Mouse (Mus musculus) ES-Bruce4 (cell line): ENCODE results near the gene Eid2b. TPM values are rescaled to one million over a fixed set of nuclear protein-coding genes. Genes with fewer than 3 reads are reported as not detected.

Experiments
- H3K27ac ChIP-seq: 2 replicates; pipeline ENCODE4 v1.5.1; 2012; ENCODE audit warnings: low read length, inconsistent platforms; ENCODE audit not compliant: insufficient read depth
- H3K27me3 ChIP-seq: 2 replicates; pipeline ENCODE4 v1.6.1; 2012; ENCODE audit warnings: mild to moderate bottlenecking, low read length, inconsistent platforms; ENCODE audit not compliant: control insufficient read depth, poor library complexity, insufficient read depth, severe bottlenecking
- H3K36me3 ChIP-seq: 2 replicates; pipeline ENCODE4 v1.6.1; 2012; ENCODE audit warnings: inconsistent platforms, mild to moderate bottlenecking, low read length, moderate library complexity; ENCODE audit not compliant: control insufficient read depth, poor library complexity, insufficient read depth, severe bottlenecking
- H3K4me1 ChIP-seq: one replicate; pipeline ENCODE4 v1.8.1; 2011; ENCODE audit warnings: low read length; ENCODE audit not compliant: control insufficient read depth, insufficient read depth
- H3K4me3 ChIP-seq: 2 replicates; pipeline ENCODE4 v1.5.1; 2011; ENCODE audit warnings: low read depth, mild to moderate bottlenecking, low read length
- H3K9ac ChIP-seq: 2 replicates; pipeline ENCODE4 v1.6.1; 2012; ENCODE audit warnings: low read depth, mild to moderate bottlenecking, inconsistent platforms; ENCODE audit not compliant: poor library complexity, severe bottlenecking
- H3K9me3 ChIP-seq: replicated peaks from 2 replicates; pipeline ENCODE4 v1.6.1; 2012; ENCODE audit warnings: mild to moderate bottlenecking, low read length, inconsistent platforms; ENCODE audit not compliant: control insufficient read depth, poor library complexity, insufficient read depth, severe bottlenecking
- CTCF ChIP-seq: IDR thresholded peaks from one replicate; pipeline ENCODE4 v1.8.1; 2011; ENCODE audit warnings: low read depth, low read length
- EP300 ChIP-seq: IDR thresholded peaks from 2 replicates; pipeline ENCODE4 v1.6.1; 2011; ENCODE audit warnings: low read depth, low read length; ENCODE audit not compliant: insufficient read depth
- POLR2A ChIP-seq: IDR thresholded peaks from one replicate; pipeline ENCODE4 v1.8.1; 2011; ENCODE audit warnings: low read length; ENCODE audit not compliant: insufficient read depth
- polyA plus RNA-seq: library from polyadenylated mRNA; stranded (reverse); fragments of >200 nt; gene quantifications from 2 replicates; pipeline ENCODE4 v1.2.4, GENCODE M21; 2011; ENCODE audit warnings: low read depth; ENCODE audit not compliant: missing spikeins, insufficient read depth, insufficient read length

Eid2b gene
- polyA plus RNA-seq, 1 experiment = 8.8 TPM

GRCm38 (mm10) chr7:28290638-28291590, 13.4 kb downstream of the Eid2b start, which contains the start of gene Selenov:
Gene Selenov, minus strand, starts transcription at chr7:28291186.
- peak within 1 kb of the TSS; percentile 62 for H3K9ac ChIP-seq
- H3K27ac ChIP-seq = no peak within 1 kb of the TSS
- peak within 1 kb of the TSS; percentile 50 for H3K4me3 ChIP-seq
- no peaks in the 10 kb centered on the region for H3K4me1 ChIP-seq
- TF ChIP-seq CTCF (peak; percentile 60), EP300 (0 out of 2 replicates have a peak, but pooled peaks have one; percentile 48), POLR2A (no peak)
- H3K9me3 ChIP-seq = no peaks in the 10 kb centered on the region
- no peaks in the 10 kb centered on the region for H3K36me3 ChIP-seq
- no peaks in the 10 kb centered on the region for H3K27me3 ChIP-seq

- Histone ChIP-seq H3K4me1 (no peaks in the 10 kb centered on the region), H3K27ac (no peak overlapping the region), H3K9me3 (no peaks in the 10 kb centered on the region), H3K4me3 (peak overlapping the region; percentile 64), H3K36me3 (no peaks in the 10 kb centered on the region), H3K9ac (peak overlapping the region; percentile 63), H3K27me3 (no peaks in the 10 kb centered on the region)
- TF ChIP-seq CTCF (no peak), EP300 (no peak), POLR2A (peak; percentile 59)
These were observed 16.9 kb downstream of the Eid2b start for GRCm38 (mm10) chr7:28294481-28294880.

- H3K36me3 ChIP-seq = no peaks in the 10 kb centered on the region
- no peak overlapping the region for H3K27ac ChIP-seq
- peak overlapping the region; percentile 54 for H3K9ac ChIP-seq
- peak; percentile 67 for TF ChIP-seq CTCF
- TF ChIP-seq POLR2A = no peak
- TF ChIP-seq EP300 = no peak
- H3K27me3 ChIP-seq = no peaks in the 10 kb centered on the region
- peak overlapping the region; percentile 27 for H3K4me3 ChIP-seq
- no peaks in the 10 kb centered on the region for H3K4me1 ChIP-seq
- no peaks in the 10 kb centered on the region for H3K9me3 ChIP-seq
These were observed 21.5 kb downstream of the Eid2b start for GRCm38 (mm10) chr7:28298837-28299625.

- H3K9me3 ChIP-seq = no peaks in the 10 kb centered on the region
- H3K27me3 ChIP-seq = no peaks in the 10 kb centered on the region
- H3K4me3 ChIP-seq = peak within 1 kb of the TSS; percentile 59
- peak within 1 kb of the TSS; percentile 64 for H3K9ac ChIP-seq
- no peaks in the 10 kb centered on the region for H3K4me1 ChIP-seq
- H3K27ac ChIP-seq = no peak within 1 kb of the TSS
- H3K36me3 ChIP-seq = peaks cover 16% of the 10 kb centered on the region
- TF ChIP-seq POLR2A (no peak), EP300 (peak; percentile 49; the same call in 1 of the 2 replicates), CTCF (peak; percentile 44)
These were observed 24.3 kb downstream of the Eid2b start, which contains the start of gene Dll3 for GRCm38 (mm10) chr7:28301616-28302433. Gene Dll3, minus strand, starts transcription at chr7:28302238.

- TF ChIP-seq POLR2A (no peak), CTCF (no peak), EP300 (no peak)
- H3K36me3 ChIP-seq = peaks cover 43% of the 10 kb centered on the region
- no peak overlapping the region for H3K4me3 ChIP-seq
- H3K9ac ChIP-seq = no peak overlapping the region
- no peak overlapping the region for H3K27ac ChIP-seq
- no peaks in the 10 kb centered on the region for H3K9me3 ChIP-seq
- H3K4me1 ChIP-seq = peaks cover 2% of the 10 kb centered on the region
- H3K27me3 ChIP-seq = no peaks in the 10 kb centered on the region
These were observed 28.1 kb downstream of the Eid2b start for GRCm38 (mm10) chr7:28305641-28306040.
